Mouse (Mus musculus) MEL (cell line): Measurements from ENCODE around the gene H2al1a. TPM values are rescaled to one million over a fixed set of nuclear protein-coding genes. Genes with fewer than 3 reads are reported as not detected.
"Not testable (repeated sequence)": the region's sequence is repeated elsewhere in the genome, so short reads cannot be mapped to it uniquely, and the experiment has no call there.

ENCODE experiments used
- DNase-seq: peaks from one replicate; pipeline ENCODE4 v3.0.0; 2011; ENCODE audit warnings: low read depth, low spot score
- H3K27ac ChIP-seq: 2 replicates; pipeline ENCODE4 v1.5.1; 2012; ENCODE audit warnings: low read depth, mild to moderate bottlenecking, control low read depth, low read length, moderate library complexity; ENCODE audit not compliant: control insufficient read depth
- H3K27me3 ChIP-seq, 2 experiments: fragments of 150-350 bp in 1 of 2; sonication (generic) in 1 of 2; 2 replicates each; pipeline ENCODE4 v1.6.1; 2012; ENCODE audit warnings: low read length in 2 of 2, mild to moderate bottlenecking in 2 of 2, improper control_type of control experiment in 1 of 2, moderate library complexity in 1 of 2; ENCODE audit not compliant: insufficient read depth in 2 of 2, control insufficient read depth in 1 of 2
- H3K36me3 ChIP-seq, 2 experiments: 2 replicates each; pipeline ENCODE4 v1.6.1; 2012 to 2014; ENCODE audit warnings: low read length in 2 of 2, improper control_type of control experiment in 1 of 2, inconsistent platforms in 1 of 2, mild to moderate bottlenecking in 1 of 2; ENCODE audit not compliant: insufficient read depth in 2 of 2, control insufficient read depth in 1 of 2
- H3K4me1 ChIP-seq, 2 experiments: fragments of 150-350 bp in 1 of 2; sonication (generic) in 1 of 2; 2 replicates each; pipeline ENCODE4 v1.6.1; 2012; ENCODE audit warnings: low read length in 2 of 2, improper control_type of control experiment in 1 of 2, mild to moderate bottlenecking in 1 of 2; ENCODE audit not compliant: insufficient read depth in 2 of 2, control insufficient read depth in 1 of 2
- H3K4me3 ChIP-seq, 2 experiments: fragments of 150-350 bp in 1 of 2; sonication (generic) in 1 of 2; 2 replicates each; pipeline ENCODE4 v1.5.1; 2012; ENCODE audit warnings: low read depth in 2 of 2, low read length in 2 of 2, mild to moderate bottlenecking in 2 of 2, moderate library complexity in 2 of 2, control low read depth in 1 of 2, improper control_type of control experiment in 1 of 2; ENCODE audit not compliant: control insufficient read depth in 1 of 2, insufficient read depth in 1 of 2
- H3K79me2 ChIP-seq: 2 replicates; pipeline ENCODE4 v1.6.1; 2012; ENCODE audit warnings: mild to moderate bottlenecking, low read length, moderate library complexity; ENCODE audit not compliant: control insufficient read depth, poor library complexity, insufficient read depth
- H3K9ac ChIP-seq: 2 replicates; pipeline ENCODE4 v1.6.1; 2012; ENCODE audit warnings: low read depth, mild to moderate bottlenecking, control low read depth, low read length, moderate library complexity; ENCODE audit not compliant: control insufficient read depth, poor library complexity, severe bottlenecking
- H3K9me3 ChIP-seq: fragments of 150-350 bp; sonication (generic); replicated peaks from 2 replicates; pipeline ENCODE4 v1.6.1; 2012; ENCODE audit warnings: mild to moderate bottlenecking, low read length, improper control_type of control experiment, moderate library complexity; ENCODE audit not compliant: insufficient read depth
- BHLHE40 ChIP-seq: IDR thresholded peaks from 2 replicates; pipeline ENCODE4 v1.6.1; 2012; ENCODE audit warnings: low read depth, mild to moderate bottlenecking, inconsistent platforms, low read length, improper control_type of control experiment, borderline replicate concordance
- CHD2 ChIP-seq: IDR thresholded peaks from 2 replicates; pipeline ENCODE4 v1.6.1; 2011; ENCODE audit warnings: low read length, improper control_type of control experiment
- E2F4 ChIP-seq: IDR thresholded peaks from 2 replicates; pipeline ENCODE4 v1.6.1; 2011; ENCODE audit warnings: low read depth, low read length, improper control_type of control experiment, borderline replicate concordance
- EP300 ChIP-seq, 2 experiments: IDR thresholded peaks; 2 replicates each; pipeline ENCODE4 v1.6.1; 2011; ENCODE audit warnings: improper control_type of control experiment in 2 of 2, low read length in 2 of 2, low read depth in 1 of 2, mild to moderate bottlenecking in 1 of 2
- GABPA ChIP-seq: IDR thresholded peaks from 2 replicates; pipeline ENCODE4 v1.6.1; 2012; ENCODE audit warnings: low read depth, mild to moderate bottlenecking, inconsistent platforms, low read length, improper control_type of control experiment, moderate library complexity
- JUND ChIP-seq: IDR thresholded peaks from 2 replicates; pipeline ENCODE4 v1.6.1; 2011; ENCODE audit warnings: low read depth, mild to moderate bottlenecking, improper control_type of control experiment, low read length
- MAFK ChIP-seq: IDR thresholded peaks from 2 replicates; pipeline ENCODE4 v1.6.1; 2011; ENCODE audit warnings: low read depth, mild to moderate bottlenecking, low read length, improper control_type of control experiment, borderline replicate concordance
- MAX ChIP-seq: IDR thresholded peaks from 2 replicates; pipeline ENCODE4 v1.6.1; 2011; ENCODE audit warnings: low read length, improper control_type of control experiment
- MYB ChIP-seq: IDR thresholded peaks from 2 replicates; pipeline ENCODE4 v1.6.1; 2011; ENCODE audit warnings: mild to moderate bottlenecking, low read depth, low read length, improper control_type of control experiment
- NELFE ChIP-seq: IDR thresholded peaks from 2 replicates; pipeline ENCODE4 v1.6.1; 2011; ENCODE audit warnings: low read depth, low read length, improper control_type of control experiment
- POLR2A ChIP-seq, 2 experiments: IDR thresholded peaks; 2 replicates each; pipeline ENCODE4 v1.6.1; 2011 to 2012; ENCODE audit warnings: low read length in 2 of 2, mild to moderate bottlenecking in 2 of 2, control low read depth in 1 of 2, improper control_type of control experiment in 1 of 2, low read depth in 1 of 2, moderate library complexity in 1 of 2; ENCODE audit not compliant: control insufficient read depth in 1 of 2, insufficient read depth in 1 of 2, poor library complexity in 1 of 2
- POLR2AphosphoS5 ChIP-seq: IDR thresholded peaks from 2 replicates; pipeline ENCODE4 v1.6.1; 2012; ENCODE audit warnings: low read depth, borderline replicate concordance, mild to moderate bottlenecking, inconsistent platforms, low read length, moderate library complexity, mixed read lengths
- RAD21 ChIP-seq: IDR thresholded peaks from 2 replicates; pipeline ENCODE4 v1.6.1; 2011; ENCODE audit warnings: mild to moderate bottlenecking, low read depth, low read length, improper control_type of control experiment
- RCOR1 ChIP-seq: IDR thresholded peaks from 2 replicates; pipeline ENCODE4 v1.6.1; 2012; ENCODE audit warnings: low read depth, mild to moderate bottlenecking, inconsistent platforms, low read length, improper control_type of control experiment
- TCF12 ChIP-seq: IDR thresholded peaks from 2 replicates; pipeline ENCODE4 v1.6.1; 2014; ENCODE audit warnings: low read depth, mild to moderate bottlenecking, inconsistent platforms, low read length, improper control_type of control experiment, moderate library complexity
- USF1 ChIP-seq: IDR thresholded peaks from 2 replicates; pipeline ENCODE4 v1.6.1; 2014; ENCODE audit warnings: low read depth, mild to moderate bottlenecking, inconsistent platforms, low read length, improper control_type of control experiment, moderate library complexity
- USF2 ChIP-seq, 2 experiments: IDR thresholded peaks; 2 replicates each; pipeline ENCODE4 v1.6.1; 2011 to 2012; ENCODE audit warnings: improper control_type of control experiment in 2 of 2, low read length in 2 of 2, borderline replicate concordance in 1 of 2, inconsistent platforms in 1 of 2, low read depth in 1 of 2, mild to moderate bottlenecking in 1 of 2; ENCODE audit not compliant: insufficient read depth in 1 of 2
- ZNF384 ChIP-seq: IDR thresholded peaks from 2 replicates; pipeline ENCODE4 v1.6.1; 2012; ENCODE audit warnings: low read depth, mild to moderate bottlenecking, inconsistent platforms, low read length, improper control_type of control experiment
- polyA plus RNA-seq, 2 experiments: library from polyadenylated mRNA; stranded (reverse) in 1 of 2; unstranded in 1 of 2; fragments of >175 nt in 1 of 2; fragments of >200 nt in 1 of 2; gene quantifications; 2 replicates each; pipeline versions ENCODE4 v1.2.1 to v1.2.4; 2012; ENCODE audit warnings: low replicate concordance in 2 of 2, low read depth in 1 of 2; ENCODE audit not compliant: insufficient read length in 2 of 2, insufficient read depth in 1 of 2, missing spikeins in 1 of 2
- total RNA-seq: library from RNA; depleted of rRNA; stranded (reverse); fragments of 300-350 nt; gene quantifications from 2 replicates; pipeline ENCODE4 v1.2.3, GENCODE M21; 2012; rRNA removed

Gene H2al1a
- total RNA-seq (not detected in 2 replicates), polyA plus RNA-seq (not detected)

DNA sequence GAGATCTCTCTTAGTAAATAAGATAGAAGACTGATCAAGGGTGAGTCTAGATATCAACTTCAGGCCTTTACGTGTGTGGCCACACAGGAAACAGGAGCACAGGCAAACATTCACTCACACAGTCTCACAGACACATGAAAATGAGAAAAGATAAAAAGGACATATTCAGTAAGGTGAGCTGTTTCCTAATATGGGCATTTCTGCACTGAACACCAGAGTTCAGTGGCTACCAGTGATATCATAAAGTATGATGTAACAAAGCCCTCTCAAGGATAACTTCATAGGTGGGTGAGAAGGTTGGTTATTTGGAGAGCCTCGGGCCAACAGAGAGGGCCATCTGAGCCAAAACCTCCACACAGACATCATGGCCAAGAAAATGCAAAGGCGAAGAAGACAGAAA, at the start of gene H2al1a:
H2al1a (plus strand) TSS at position 301 of the 400 bp plus-strand sequence.
- not testable (repeated sequence) for H3K4me1 ChIP-seq, H3K27ac ChIP-seq, H3K9me3 ChIP-seq, H3K4me3 ChIP-seq, H3K9ac ChIP-seq, H3K27me3 ChIP-seq, H3K36me3 ChIP-seq, DNase-seq, H3K79me2 ChIP-seq

DNA sequence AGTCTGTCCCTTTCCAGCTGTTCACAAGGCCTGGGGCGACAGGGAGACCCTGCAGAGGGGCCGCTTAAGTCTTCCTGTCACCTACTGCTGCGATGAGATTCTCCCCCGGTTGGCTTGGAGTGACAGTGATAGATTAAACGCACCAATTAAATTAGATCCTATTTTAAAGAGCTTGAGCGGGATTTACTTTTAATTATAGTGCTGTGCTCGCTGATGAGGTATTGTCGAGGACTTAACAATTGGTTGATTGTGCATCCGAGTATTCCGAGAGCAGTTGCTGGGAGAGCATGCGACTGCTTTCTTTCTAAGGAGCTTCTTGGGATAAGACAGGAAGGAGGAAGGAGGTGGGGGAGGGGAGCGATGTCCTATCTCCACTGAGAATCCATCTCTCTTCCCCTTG, 48.9 kb upstream of the H2al1a start:
- H3K9me3 ChIP-seq, result no peaks in the 10 kb centered on the region
- no peak overlapping the region for H3K27ac ChIP-seq
- TF ChIP-seq ZNF384 (no peak), NELFE (no peak), JUND (no peak), BHLHE40 (no peak), RAD21 (no peak), POLR2A (IDR thresholded peaks at IDR 0.05; ENCODE audit: control insufficient read depth in 1 of 2, insufficient read depth in 1 of 2, low read depth in 1 of 2, low read length in 2 of 2, poor library complexity in 1 of 2) (no peak), CHD2 (no peak), MAFK (no peak), USF2 (IDR thresholded peaks at IDR 0.05; ENCODE audit: borderline replicate concordance in 1 of 2, insufficient read depth in 1 of 2, low read depth in 1 of 2, low read length in 2 of 2) (no peak), EP300 (IDR thresholded peaks at IDR 0.05; ENCODE audit: low read depth in 1 of 2, low read length in 2 of 2) (no peak), RCOR1 (no peak), MAX (no peak), GABPA (no peak), USF1 (no peak), TCF12 (no peak), POLR2AphosphoS5 (no peak)
- TF ChIP-seq, all 39 proteins: peak for 0
- Histone ChIP-seq H3K4me3 (no peak overlapping the region), H3K36me3 (no peaks in the 10 kb centered on the region), H3K9ac (no peak overlapping the region), H3K27me3 (no peaks in the 10 kb centered on the region), H3K4me1 (no peaks in the 10 kb centered on the region), H3K79me2 (no peaks in the 10 kb centered on the region)
- no peak for DNase-seq

DNA sequence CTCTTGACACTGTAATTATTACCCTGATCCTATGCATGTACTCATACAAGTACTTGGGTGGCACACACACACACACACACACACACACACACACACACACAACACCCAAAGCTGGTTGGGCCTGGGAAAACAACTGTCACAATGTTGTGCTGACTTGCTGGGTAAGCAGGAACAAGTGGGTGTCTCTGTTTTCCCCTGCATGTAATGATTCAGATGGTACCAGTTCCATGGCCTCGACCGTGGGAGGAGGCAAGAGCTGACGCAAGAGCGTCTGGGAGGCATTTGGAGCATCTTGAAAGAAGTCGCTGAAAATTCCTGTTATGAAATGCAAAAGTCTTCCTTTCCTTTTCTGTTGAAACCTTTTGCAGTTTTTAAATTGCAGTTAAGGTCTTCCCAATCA, 45.0 kb upstream of the H2al1a start:
- Histone ChIP-seq H3K9me3 (no peaks in the 10 kb centered on the region), H3K27ac (no peak overlapping the region), H3K36me3 (no peaks in the 10 kb centered on the region), H3K9ac (no peak overlapping the region), H3K79me2 (no peaks in the 10 kb centered on the region)
- no peak for TF ChIP-seq ZNF384
- no peak for TF ChIP-seq MYB
- TF ChIP-seq E2F4, result no peak
- no peak for TF ChIP-seq GABPA
- no peak for TF ChIP-seq MAFK
- TF ChIP-seq CHD2, result no peak
- TF ChIP-seq, all 39 proteins: peak for 0
- H3K27me3 ChIP-seq, result no peaks in the 10 kb centered on the region; a peak in 1 of 4 replicates
- H3K4me1 ChIP-seq, result no peaks in the 10 kb centered on the region
- H3K4me3 ChIP-seq, result no peak overlapping the region
- DNase-seq, result no peak
